9 mouse cellular contexts compared by ENCODE assay signal in genomic region chr5:72204507-72204906, GRCm38 (mm10). TPM values are rescaled to one million over a fixed set of nuclear protein-coding genes. Genes with fewer than 3 reads are reported as not detected.
DNase-seq lines count a peak whose midpoint lies in the region; ATAC-seq lines count a peak whose summit lies in the region.
"Had no signal": no experiment of that assay in that cellular context is flagged by ENCODE, and none has a peak within 500 bp of the region (broad histone marks: within the 10 kb centered on the region; RNA-seq: fewer than 3 reads in every experiment).

No protein-coding gene starts in this region.

- WGBS in hindbrain, embryonic 13.5 days: 74% methylated on average over 2 of the region's 2 CpGs
- 87% methylated on average over 2 of the region's 2 CpGs for WGBS in hindbrain, embryonic 16.5 days
- 88% methylated on average over 2 of the region's 2 CpGs for WGBS in midbrain, embryonic 13.5 days

- H3K27me3 ChIP-seq in hindbrain, embryonic 13.5 days: no peaks in the 10 kb centered on the region
- no peaks in the 10 kb centered on the region for H3K27me3 ChIP-seq in hindbrain, embryonic 16.5 days (replicated peaks; ENCODE audit: control insufficient read depth, insufficient read depth, low read length)
- H3K27me3 ChIP-seq in midbrain, embryonic 13.5 days: peaks cover 7% of the 10 kb centered on the region; the same call in 1 of the 2 replicates

- no peak for ATAC-seq in hindbrain, embryonic 13.5 days (ENCODE audit: low FRiP score)
- no peak for ATAC-seq in hindbrain, embryonic 16.5 days
- peak; percentile 44 for ATAC-seq in granulocyte monocyte progenitor cell, adult 5-6 weeks (replicated peaks; ENCODE audit: poor library complexity, severe bottlenecking)
- ATAC-seq in midbrain, embryonic 13.5 days: no peak

- peak overlapping the region; percentile 81 for H3K4me2 ChIP-seq in hindbrain, embryonic 13.5 days
- H3K4me2 ChIP-seq in hindbrain, embryonic 16.5 days (ENCODE audit: low read length): no peak overlapping the region
- H3K4me2 ChIP-seq in midbrain, embryonic 13.5 days (replicated peaks): peak overlapping the region; percentile 67

- no peaks in the 10 kb centered on the region for H3K9me3 ChIP-seq in hindbrain, embryonic 13.5 days
- H3K9me3 ChIP-seq in hindbrain, embryonic 16.5 days (ENCODE audit: control insufficient read depth, low read length): no peaks in the 10 kb centered on the region
- no peaks in the 10 kb centered on the region for H3K9me3 ChIP-seq in midbrain, embryonic 13.5 days
- H3K9me3 ChIP-seq: forebrain, embryonic 12.5 days had no signal

- DNase-seq in CD4-positive, CD25-positive, alpha-beta regulatory T cell, adult 2 months (ENCODE audit: low read depth, low spot score): peak; percentile 64
- DNase-seq in gastrocnemius, adult 18-20 months (ENCODE audit: low spot score): no peak
- DNase-seq in spleen, postnatal 4 days (ENCODE audit: low spot score in 2 of 2): no peak
- no peak for DNase-seq in cerebellum, postnatal 25 days

- H3K9ac ChIP-seq in hindbrain, embryonic 13.5 days: no peak overlapping the region
- no peak overlapping the region for H3K9ac ChIP-seq in hindbrain, embryonic 16.5 days (ENCODE audit: low read depth, low read length)
- H3K9ac ChIP-seq in midbrain, embryonic 13.5 days (replicated peaks): no peak overlapping the region
- H3K9ac ChIP-seq: forebrain, embryonic 12.5 days had no signal

- no peaks in the 10 kb centered on the region for H3K36me3 ChIP-seq in hindbrain, embryonic 13.5 days
- no peaks in the 10 kb centered on the region for H3K36me3 ChIP-seq in hindbrain, embryonic 16.5 days (ENCODE audit: control insufficient read depth, insufficient read depth, low read length)
- H3K36me3 ChIP-seq in midbrain, embryonic 13.5 days: no peaks in the 10 kb centered on the region
- H3K36me3 ChIP-seq: forebrain, embryonic 12.5 days had no signal

- 0 out of 2 replicates have a peak overlapping the region, but pooled peaks have one; percentile 64 for H3K4me3 ChIP-seq in hindbrain, embryonic 13.5 days
- H3K4me3 ChIP-seq in hindbrain, embryonic 16.5 days (ENCODE audit: low read length): no peak overlapping the region
- H3K4me3 ChIP-seq in midbrain, embryonic 13.5 days (replicated peaks): no peak overlapping the region

- peaks cover 13% of the 10 kb centered on the region for H3K4me1 ChIP-seq in hindbrain, embryonic 13.5 days (replicated peaks)
- H3K4me1 ChIP-seq in hindbrain, embryonic 16.5 days (ENCODE audit: control insufficient read depth, insufficient read depth, low read depth, low read length): peaks cover 3% of the 10 kb centered on the region
- peaks cover 18% of the 10 kb centered on the region for H3K4me1 ChIP-seq in midbrain, embryonic 13.5 days (replicated peaks)

- no peak overlapping the region for H3K27ac ChIP-seq in hindbrain, embryonic 13.5 days
- H3K27ac ChIP-seq in hindbrain, embryonic 16.5 days (ENCODE audit: low read depth, low read length): no peak overlapping the region
- H3K27ac ChIP-seq in midbrain, embryonic 13.5 days: no peak overlapping the region
- H3K27ac ChIP-seq: forebrain, embryonic 12.5 days had no signal

RNA-seq across cellular contexts. Expression of gene Commd8, which starts 36.5 kb away (rescaled TPM):
- polyA plus RNA-seq in hindbrain, embryonic 13.5 days (2015; fragmentation: Nextera tagmentation; extraction: Ambion mirVana): 152 and 161 TPM in 2 replicates
- polyA plus RNA-seq in hindbrain, embryonic 16.5 days (2015; fragmentation: Nextera tagmentation; extraction: Ambion mirVana): 140 and 161 TPM in 2 replicates
- 82.1 and 102 TPM in 2 replicates for total RNA-seq in granulocyte monocyte progenitor cell, adult 5-6 weeks (2014; fragmentation: Nextera tagmentation)
- 69.2 and 82.3 TPM in 2 replicates for total RNA-seq in granulocyte monocyte progenitor cell, adult 5-6 weeks (2017)
- 147 and 160 TPM in 2 replicates for polyA plus RNA-seq in midbrain, embryonic 13.5 days (2015; fragmentation: Nextera tagmentation; extraction: Ambion mirVana)
- total RNA-seq in gastrocnemius, adult 18-20 months (2021): 10 to 100 TPM; 30.5 to 32.1 TPM
